ENCODE assay signal across 20 mouse cellular contexts in the genomic region with DNA sequence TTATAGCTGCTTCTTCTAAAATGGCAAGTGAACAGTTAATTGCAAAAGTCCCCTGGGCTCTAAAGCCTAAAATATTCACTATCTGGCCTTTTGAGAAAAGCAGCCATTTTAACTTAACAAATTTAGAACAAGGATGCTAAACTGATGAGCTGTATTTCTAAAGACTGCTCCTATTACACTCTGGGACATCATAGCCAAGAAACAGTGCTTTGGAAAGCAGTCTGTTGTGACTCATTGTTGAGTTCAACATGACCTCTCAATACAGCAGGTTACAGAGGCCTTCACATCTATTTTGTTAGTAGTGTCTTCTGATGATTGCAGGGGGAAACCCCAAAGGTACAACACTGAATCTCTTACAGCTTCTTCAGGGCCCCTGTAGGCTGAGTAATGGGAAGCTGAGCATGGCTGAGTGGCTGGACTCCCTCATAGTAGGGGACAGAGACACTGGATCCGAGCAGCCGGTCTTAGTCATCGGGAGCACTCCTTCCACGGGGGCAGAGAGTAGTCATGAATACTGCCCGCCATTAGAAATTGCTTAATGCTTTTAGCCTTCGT.
A peak's percentile ranks its signal among the peaks of the same experiment; 100 is the strongest.
DNase-seq lines count a peak whose midpoint lies in the region; ATAC-seq and TF ChIP-seq lines count a peak whose summit lies in the region.
"Had no signal": no experiment of that assay in that cellular context is flagged by ENCODE, and none has a peak within 500 bp of the region (broad histone marks: within the 10 kb centered on the region; RNA-seq: fewer than 3 reads in every experiment).

No protein-coding gene starts in this region.

- H3K9me3 ChIP-seq in CH12.LX (replicated peaks; ENCODE audit: low read length) = no peaks in the 10 kb centered on the region
- H3K9me3 ChIP-seq: embryonic facial prominence, embryonic 15.5 days; forebrain, embryonic 12.5 days; heart, embryonic 10.5 days had no signal

- TF ChIP-seq RAD21 in CH12.LX (IDR thresholded peaks at IDR 0.05; ENCODE audit: low read depth, low read length) = no peak

- peak overlapping the region; percentile 72 for H3K4me2 ChIP-seq in CH12.LX (ENCODE audit: insufficient read depth, low read depth, poor library complexity, severe bottlenecking)
- H3K4me2 ChIP-seq: embryonic facial prominence, embryonic 15.5 days; forebrain, embryonic 12.5 days; hindbrain, embryonic 14.5 days had no signal

- TF ChIP-seq CTCF in CH12.LX (conservative IDR thresholded peaks at IDR 0.05 in 1 of 2, IDR thresholded peaks at IDR 0.05 in 1 of 2; ENCODE audit: low read depth in 2 of 2, low read length in 2 of 2) = no peak

- no peak overlapping the region for H3K4me3 ChIP-seq in CH12.LX (replicated peaks in 1 of 3; ENCODE audit: low read depth in 2 of 3, low read length in 2 of 3, poor library complexity in 1 of 3)
- H3K4me3 ChIP-seq: embryonic facial prominence, embryonic 15.5 days; forebrain, embryonic 12.5 days; heart, embryonic 10.5 days had no signal

- H3K27me3 ChIP-seq in CH12.LX (replicated peaks) = no peaks in the 10 kb centered on the region
- H3K27me3 ChIP-seq: embryonic facial prominence, embryonic 15.5 days; forebrain, embryonic 12.5 days had no signal

- in situ Hi-C loops in CH12.LX (cut with MboI; ENCODE audit: low pct_ligation_motif_present, low pct_unique_long_range_greater_than_20kb, low sequenced_read_pairs) = no loop called here

- no peak for TF ChIP-seq POLR2A in CH12.LX (IDR thresholded peaks at IDR 0.05; ENCODE audit: low read depth, low read length)

- H3K9ac ChIP-seq in CH12.LX (ENCODE audit: insufficient read depth, low read depth) = no peak overlapping the region
- H3K9ac ChIP-seq: embryonic facial prominence, embryonic 15.5 days; forebrain, embryonic 12.5 days; hindbrain, embryonic 14.5 days had no signal

- H3K27ac ChIP-seq in CH12.LX (ENCODE audit: insufficient read depth, low read depth) = no peak overlapping the region; the same call in 1 of the 2 replicates
- H3K27ac ChIP-seq: embryonic facial prominence, embryonic 15.5 days; forebrain, embryonic 12.5 days; heart, embryonic 10.5 days; hindbrain, embryonic 14.5 days had no signal

- H3K36me3 ChIP-seq in CH12.LX (replicated peaks in 1 of 2; ENCODE audit: control insufficient read depth in 1 of 2, insufficient read depth in 1 of 2, low read length in 1 of 2) = peaks cover 0 to 2% of the 10 kb centered on the region in 2 experiments
- H3K36me3 ChIP-seq: embryonic facial prominence, embryonic 15.5 days; forebrain, embryonic 12.5 days; heart, embryonic 10.5 days had no signal

- no peaks in the 10 kb centered on the region for H3K79me2 ChIP-seq in CH12.LX (replicated peaks; ENCODE audit: control insufficient read depth, extremely low read depth, insufficient read depth, poor library complexity, severe bottlenecking)

- TF ChIP-seq EP300 in CH12.LX (IDR thresholded peaks at IDR 0.05; ENCODE audit: low read length) = no peak

- dilution Hi-C loops in CH12.LX (cut with MboI; ENCODE audit: extremely low pct_ligation_motif_present, extremely low pct_unique_long_range_greater_than_20kb, low sequenced_read_pairs) = no loop called here

- H3K4me1 ChIP-seq in CH12.LX (ENCODE audit: control insufficient read depth in 1 of 2, insufficient read depth in 2 of 2) = peaks cover 8 to 30% of the 10 kb centered on the region in 2 experiments

- DNase-seq in adrenal gland, adult 2 months = peak; percentile 55
- DNase-seq in adrenal gland, postnatal 25 days = no peak
- DNase-seq in CH12.LX (ENCODE audit: extremely low read depth) (peak; percentile 51), adipocyte (ENCODE audit: low spot score) (peak; percentile 11)
- peak; percentile 13 for DNase-seq in skeletal muscle tissue, adult 2 months (ENCODE audit: low read depth, low spot score)
- DNase-seq in natural killer cell, adult 2 months (ENCODE audit: low spot score in 2 of 2) = no peak
- DNase-seq: adrenal gland, adult 8-10 months; cerebellum, adult 11 months; cerebellum, adult 8-10 months; cerebellum, postnatal 14 days; embryo, embryonic 11 days; gastrocnemius, postnatal 25 days; heart, postnatal 4 days had no signal

- ATAC-seq in megakaryocyte progenitor cell, adult 5-6 weeks (replicated peaks; ENCODE audit: poor library complexity) = no peak
- ATAC-seq: forebrain, embryonic 16.5 days; intestine, embryonic 16.5 days had no signal

TF ChIP-seq in CH12.LX, 34 proteins besides CTCF, POLR2A, EP300 and RAD21:
- TF ChIP-seq ZKSCAN1 (IDR thresholded peaks at IDR 0.05; ENCODE audit: borderline replicate concordance, low read depth, low read length) = no peak
- TF ChIP-seq ETS1 (conservative IDR thresholded peaks at IDR 0.05; ENCODE audit: low read depth, low read length) = no peak
TF ChIP-seq in CH12.LX: peak in this region for 0.

Comparison
In these comparisons a context has a peak if more than half of its experiments do, and no peak if none do; other contexts are left out.
1. DNase-seq: peak in adrenal gland, adult 2 months (single experiment), CH12.LX (single experiment), adipocyte (single experiment) and skeletal muscle tissue, adult 2 months (single experiment); none in adrenal gland, postnatal 25 days (single experiment) and natural killer cell, adult 2 months (0 of 2).